Mouse (Mus musculus): ENCODE measurements at regions not wholly inside any gene's neighbourhood (a gene's known extent, or its start where the extent isn't known, plus 50 kb on each side); places are given as distances from the start of the nearest gene placed in this dataset.

- Histone ChIP-seq H3K27me3 (ENCODE audit: control insufficient read depth in 1 of 2, insufficient read depth in 2 of 2, low read length in 2 of 2) (no peaks in the 10 kb centered on the region), H3K27ac (ENCODE audit: control insufficient read depth, low read depth, low read length) (no peak overlapping the region), H3K4me1 (ENCODE audit: control insufficient read depth in 1 of 2, insufficient read depth in 2 of 2, low read length in 2 of 2) (no peaks in the 10 kb centered on the region), H3K36me3 (ENCODE audit: control insufficient read depth in 1 of 2, insufficient read depth in 2 of 2, low read length in 2 of 2) (no peaks in the 10 kb centered on the region), H3K9me3 (replicated peaks; ENCODE audit: insufficient read depth, low read length) (no peaks in the 10 kb centered on the region), H3K9ac (ENCODE audit: control insufficient read depth, low read depth, low read length, poor library complexity, severe bottlenecking) (no peak overlapping the region), H3K79me2 (ENCODE audit: control insufficient read depth, insufficient read depth, low read length, poor library complexity) (no peaks in the 10 kb centered on the region), H3K4me3 (ENCODE audit: control insufficient read depth in 1 of 2, insufficient read depth in 1 of 2, low read depth in 2 of 2, low read length in 2 of 2) (no peak overlapping the region)
- no peak for DNase-seq (ENCODE audit: low read depth, low spot score)
- TF ChIP-seq ETS1 (IDR thresholded peaks at IDR 0.05; ENCODE audit: low read depth, low read length) = no peak
- no peak for TF ChIP-seq EP300 (IDR thresholded peaks at IDR 0.05; ENCODE audit: low read depth in 1 of 2, low read length in 2 of 2)
- no peak for TF ChIP-seq POLR2A (IDR thresholded peaks at IDR 0.05; ENCODE audit: control insufficient read depth in 1 of 2, insufficient read depth in 1 of 2, low read depth in 1 of 2, low read length in 2 of 2, poor library complexity in 1 of 2)
- no peak for TF ChIP-seq MEF2A (IDR thresholded peaks at IDR 0.05; ENCODE audit: extremely low read depth, insufficient replicate concordance, low read depth, low read length, poor library complexity, severe bottlenecking)
- no peak for TF ChIP-seq UBTF (IDR thresholded peaks at IDR 0.05; ENCODE audit: borderline replicate concordance, insufficient read depth, low read depth, low read length)
- no peak for TF ChIP-seq MAX (IDR thresholded peaks at IDR 0.05; ENCODE audit: low read length)
- no peak for TF ChIP-seq ZNF384 (IDR thresholded peaks at IDR 0.05; ENCODE audit: low read depth, low read length)
- TF ChIP-seq MAZ (IDR thresholded peaks at IDR 0.05; ENCODE audit: low read depth, low read length) = no peak
- no peak for TF ChIP-seq BHLHE40 (IDR thresholded peaks at IDR 0.05; ENCODE audit: borderline replicate concordance, low read depth, low read length)
- TF ChIP-seq ZKSCAN1 (IDR thresholded peaks at IDR 0.05; ENCODE audit: low read depth, low read length) = no peak
- no peak for TF ChIP-seq KAT2A (conservative IDR thresholded peaks at IDR 0.05; ENCODE audit: low read depth, low read length)
- no peak for TF ChIP-seq TBP (IDR thresholded peaks at IDR 0.05; ENCODE audit: low read depth, low read length)
- TF ChIP-seq MYB (IDR thresholded peaks at IDR 0.05; ENCODE audit: low read depth, low read length) = no peak
- TF ChIP-seq MAFK (IDR thresholded peaks at IDR 0.05; ENCODE audit: borderline replicate concordance, low read depth, low read length) = no peak
- no peak for TF ChIP-seq CHD1 (IDR thresholded peaks at IDR 0.05; ENCODE audit: low read depth, low read length)
- no peak for TF ChIP-seq HCFC1 (IDR thresholded peaks at IDR 0.05; ENCODE audit: low read depth, low read length)
Measured at GRCm38 (mm10) chr14:24747471-24747795, 260.5 kb downstream of the Rps24 start.

- H3K4me3 ChIP-seq (ENCODE audit: control insufficient read depth in 1 of 2, insufficient read depth in 1 of 2, low read depth in 2 of 2, low read length in 2 of 2) = no peak overlapping the region
- no peak overlapping the region for H3K9ac ChIP-seq (ENCODE audit: control insufficient read depth, low read depth, low read length, poor library complexity, severe bottlenecking)
- no peak for DNase-seq (ENCODE audit: low read depth, low spot score)
- no peak overlapping the region for H3K27ac ChIP-seq (ENCODE audit: control insufficient read depth, low read depth, low read length)
- no peaks in the 10 kb centered on the region for H3K36me3 ChIP-seq (ENCODE audit: control insufficient read depth in 1 of 2, insufficient read depth in 2 of 2, low read length in 2 of 2)
- TF ChIP-seq POLR2AphosphoS2 (IDR thresholded peaks at IDR 0.05; ENCODE audit: low read length) = no peak
- no peak for TF ChIP-seq SIN3A (IDR thresholded peaks at IDR 0.05; ENCODE audit: low read length)
- TF ChIP-seq ZC3H11A (IDR thresholded peaks at IDR 0.05; ENCODE audit: low read depth, low read length) = no peak
- no peaks in the 10 kb centered on the region for H3K4me1 ChIP-seq (ENCODE audit: control insufficient read depth in 1 of 2, insufficient read depth in 2 of 2, low read length in 2 of 2)
- no peaks in the 10 kb centered on the region for H3K9me3 ChIP-seq (replicated peaks; ENCODE audit: insufficient read depth, low read length)
- no peaks in the 10 kb centered on the region for H3K79me2 ChIP-seq (ENCODE audit: control insufficient read depth, insufficient read depth, low read length, poor library complexity)
- no peaks in the 10 kb centered on the region for H3K27me3 ChIP-seq (ENCODE audit: control insufficient read depth in 1 of 2, insufficient read depth in 2 of 2, low read length in 2 of 2)
Measured at GRCm38 (mm10) chr14:24747796-24748496, 261.0 kb downstream of the Rps24 start.
